Mouse (Mus musculus): ENCODE measurements around the gene Dock9.

The Dock9 gene

GRCm38 (mm10) chr14:121585906-121586765 is 211.5 kb downstream of the Dock9 start:
- DNase-seq (ENCODE audit: low spot score), result no peak

- DNase-seq (ENCODE audit: low spot score), result peak; percentile 19
Observed at GRCm38 (mm10) chr14:121579055-121579454, 218.6 kb downstream of the Dock9 start.

DNA sequence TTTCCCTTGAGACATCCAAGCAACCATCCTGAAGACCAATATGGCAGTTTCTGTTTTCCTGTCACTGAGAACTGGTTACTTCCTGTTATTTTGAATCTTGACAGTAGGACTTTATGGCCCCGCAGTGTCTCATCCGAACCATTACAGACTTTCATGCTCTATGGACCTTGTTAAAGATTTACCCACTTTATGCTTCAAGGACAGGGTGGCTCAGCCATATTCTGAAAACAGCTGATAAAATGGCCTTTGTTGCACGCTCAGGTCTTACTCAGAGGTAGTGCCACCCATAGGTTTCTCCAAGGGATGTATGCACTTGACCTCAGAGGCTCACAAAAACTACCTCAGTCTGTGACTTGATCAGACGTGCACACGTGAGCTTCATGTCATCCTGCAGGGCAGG is 224.2 kb downstream of the Dock9 start:
- DNase-seq (ENCODE audit: low spot score), result no peak

GRCm38 (mm10) chr14:121566794-121567201 is 230.8 kb downstream of the Dock9 start:
- DNase-seq (ENCODE audit: low spot score), result no peak

GRCm38 (mm10) chr14:121565930-121566329 is 231.7 kb downstream of the Dock9 start:
- DNase-seq (ENCODE audit: low spot score), result no peak

- DNase-seq (ENCODE audit: low spot score), result no peak
Observed at GRCm38 (mm10) chr14:121564656-121565055, 233.0 kb downstream of the Dock9 start.

DNA sequence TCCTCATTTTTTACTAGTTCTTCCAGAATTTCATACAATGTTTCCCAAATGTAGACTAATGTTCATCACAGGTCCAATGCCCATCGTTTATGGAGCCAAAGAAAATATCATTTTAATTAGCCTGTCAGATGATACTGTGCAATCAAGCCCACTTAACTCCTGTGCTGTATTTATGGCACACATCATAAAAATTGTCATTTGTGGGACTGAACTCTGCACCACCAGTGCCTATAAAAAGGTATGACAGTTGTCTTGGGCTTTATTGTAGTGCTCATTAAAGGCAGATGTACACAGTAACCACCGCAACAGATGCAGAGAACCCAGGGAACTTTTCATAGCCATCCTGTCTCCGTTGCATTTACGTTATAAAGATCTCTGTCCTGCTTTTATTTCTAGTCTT is 233.7 kb downstream of the Dock9 start:
- no peak for DNase-seq (ENCODE audit: low spot score)

DNA sequence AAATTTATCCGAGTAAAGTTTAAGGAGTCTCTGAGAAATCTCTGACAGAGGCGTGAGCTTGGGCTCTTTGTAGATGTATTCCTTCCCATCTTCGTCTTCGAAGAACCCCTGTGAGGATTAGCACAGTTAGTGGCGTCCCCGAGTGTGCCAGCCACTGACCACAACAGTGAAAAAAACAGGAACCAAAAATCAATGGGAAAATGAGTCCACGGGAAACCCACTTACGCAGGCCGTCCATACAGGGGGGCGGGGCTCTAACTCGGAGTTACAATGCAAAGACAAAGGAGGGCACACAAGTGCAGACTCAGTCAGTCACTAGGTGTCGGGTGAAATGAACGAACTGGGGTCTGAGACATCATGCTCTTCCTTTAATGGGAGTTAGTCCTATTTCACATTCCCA is 238.6 kb downstream of the Dock9 start:
- no peak for DNase-seq (ENCODE audit: low spot score)

- DNase-seq (ENCODE audit: low spot score), result no peak
Observed at GRCm38 (mm10) chr14:121556401-121557315, 241.0 kb downstream of the Dock9 start.

DNA sequence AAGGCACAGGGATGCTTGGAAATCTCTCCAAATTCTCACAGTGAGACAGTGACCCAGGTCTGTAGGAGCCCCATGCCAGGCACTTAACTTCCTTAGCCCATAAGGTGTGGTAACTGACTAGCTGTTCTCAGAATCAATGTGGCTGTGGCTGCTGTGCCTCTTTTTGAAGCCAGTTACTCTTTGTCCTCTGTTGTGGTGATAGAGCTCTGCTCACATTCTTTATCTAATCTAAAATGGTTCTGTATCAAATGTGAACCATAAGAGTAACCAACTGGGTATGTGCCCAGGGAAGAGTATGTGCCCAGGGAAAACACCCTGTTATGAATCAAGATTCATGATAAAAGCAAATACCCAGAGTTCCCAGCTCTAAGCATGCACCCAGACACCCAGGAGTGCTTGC is 243.9 kb downstream of the Dock9 start:
- DNase-seq (ENCODE audit: low spot score), result no peak

- DNase-seq (ENCODE audit: low spot score), result no peak
Observed at GRCm38 (mm10) chr14:121552586-121552985, 245.1 kb downstream of the Dock9 start.

DNA sequence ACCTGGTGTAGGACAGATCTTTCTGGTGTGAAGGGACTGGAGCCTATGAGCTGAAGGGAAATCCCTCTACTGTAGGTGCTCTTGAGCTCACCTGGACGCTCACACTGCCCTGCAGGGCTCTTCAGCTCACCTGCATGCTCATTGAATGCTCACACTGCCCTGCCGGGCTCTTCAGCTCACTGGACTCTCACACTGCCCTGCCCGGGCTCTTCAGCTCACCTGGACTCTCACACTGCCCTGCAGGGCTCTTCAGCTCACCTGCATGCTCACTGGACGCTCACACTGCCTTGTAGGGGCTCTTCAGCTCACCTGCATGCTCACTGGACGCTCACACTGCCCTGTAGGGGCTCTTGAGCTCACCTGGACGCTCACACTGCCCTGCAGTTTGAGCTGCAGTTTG is 247.8 kb downstream of the Dock9 start:
- DNase-seq (ENCODE audit: low spot score), result no peak

DNA sequence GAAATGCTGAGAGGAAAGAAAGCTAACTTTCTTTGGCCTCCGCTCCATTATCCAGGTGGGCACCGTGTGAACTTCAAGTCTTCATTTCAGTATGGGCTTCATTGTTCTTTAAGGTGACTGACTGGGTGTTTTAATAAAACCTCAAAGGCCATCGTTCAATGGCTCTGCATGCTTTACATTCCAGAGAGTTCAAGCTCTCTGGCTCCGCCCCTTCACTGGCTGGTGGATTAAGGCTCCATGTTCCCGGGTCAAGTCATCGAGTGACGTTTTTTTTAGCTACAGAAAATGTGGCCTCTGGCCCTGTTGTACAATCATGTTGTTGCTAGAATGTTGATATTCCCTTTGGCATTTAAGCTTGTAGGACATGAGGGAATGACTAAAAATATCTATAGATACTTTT is 249.9 kb downstream of the Dock9 start:
- DNase-seq (ENCODE audit: low spot score), result no peak

DNA sequence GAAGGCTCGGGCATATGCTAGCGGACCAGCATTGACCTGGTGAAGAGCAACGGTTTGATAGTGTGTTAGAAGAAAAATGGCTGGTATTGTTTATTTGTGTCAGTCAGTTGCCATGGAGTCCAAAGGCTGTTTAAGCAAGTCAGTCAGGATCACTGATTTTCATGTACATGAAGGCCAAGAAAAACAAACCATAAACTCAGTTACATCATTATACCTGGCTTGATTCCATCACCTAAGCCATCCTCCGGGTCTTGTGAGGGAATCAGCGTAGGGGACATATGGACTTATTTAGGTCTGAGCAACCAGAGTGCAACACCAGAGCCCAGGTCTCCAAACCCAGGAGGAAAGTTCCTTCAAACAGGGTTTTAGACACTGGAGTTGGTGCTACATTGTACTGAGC is 251.0 kb downstream of the Dock9 start:
- DNase-seq (ENCODE audit: low spot score), result no peak

DNA sequence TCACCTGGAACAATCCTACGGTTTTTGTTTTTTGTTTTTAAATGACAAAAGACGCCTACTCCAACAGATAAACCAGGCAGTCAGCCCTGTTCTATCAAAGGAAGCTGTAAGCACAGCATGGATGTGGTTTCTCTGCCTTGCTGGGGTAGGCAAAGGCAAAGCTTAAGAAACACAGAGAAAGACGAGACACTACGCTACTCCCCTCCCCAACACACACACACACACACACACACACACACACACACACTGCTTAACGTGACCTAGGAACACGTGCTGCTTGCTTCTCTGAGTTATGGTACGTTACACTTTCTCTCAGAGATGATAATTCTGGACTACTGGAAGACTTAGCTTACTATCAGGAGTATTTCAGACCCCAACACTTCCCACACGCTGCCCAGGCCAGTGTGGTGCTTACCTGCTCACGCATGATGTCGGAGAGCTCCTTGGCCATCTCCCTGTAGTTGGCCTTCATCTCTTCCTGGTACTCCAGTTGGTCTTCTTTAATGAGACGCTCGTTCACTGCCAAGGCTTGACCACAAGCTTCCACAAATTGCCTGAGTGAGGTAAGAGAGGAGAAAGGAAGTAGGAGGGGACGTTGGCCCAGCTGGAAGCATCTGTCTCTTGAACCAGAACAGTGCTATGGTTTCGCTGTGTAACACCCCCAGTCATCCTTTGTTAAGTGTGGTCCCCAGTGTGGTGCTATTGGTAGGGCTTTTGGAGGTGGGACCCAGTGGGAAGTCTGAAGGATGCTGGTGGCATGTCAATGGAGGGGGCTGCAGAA is 251.9 kb downstream of the Dock9 start:
- DNase-seq (ENCODE audit: low spot score), result no peak

GRCm38 (mm10) chr14:121541262-121541661 is 256.4 kb downstream of the Dock9 start:
- no peak for DNase-seq (ENCODE audit: low spot score)

DNA sequence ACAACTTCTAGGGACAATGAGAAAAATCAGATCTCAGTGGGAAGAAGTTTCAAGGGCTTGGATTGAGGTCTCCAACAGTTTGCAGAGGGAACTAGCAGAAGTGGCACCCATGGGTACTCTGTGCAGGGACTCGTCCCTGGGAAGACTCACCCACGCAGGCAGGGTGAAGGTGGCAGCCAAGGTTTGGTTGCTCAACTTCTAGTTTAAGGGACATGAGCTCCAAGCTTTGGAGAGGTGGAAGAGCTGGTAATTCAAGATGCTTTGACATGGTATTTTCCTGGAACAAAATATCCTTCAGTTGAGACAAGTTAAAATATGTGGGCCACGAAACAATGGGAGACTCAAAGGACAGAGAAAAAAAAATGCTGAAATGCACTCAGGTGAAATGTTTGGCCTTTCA is 263.1 kb downstream of the Dock9 start:
- no peak for DNase-seq (ENCODE audit: low spot score)

DNA sequence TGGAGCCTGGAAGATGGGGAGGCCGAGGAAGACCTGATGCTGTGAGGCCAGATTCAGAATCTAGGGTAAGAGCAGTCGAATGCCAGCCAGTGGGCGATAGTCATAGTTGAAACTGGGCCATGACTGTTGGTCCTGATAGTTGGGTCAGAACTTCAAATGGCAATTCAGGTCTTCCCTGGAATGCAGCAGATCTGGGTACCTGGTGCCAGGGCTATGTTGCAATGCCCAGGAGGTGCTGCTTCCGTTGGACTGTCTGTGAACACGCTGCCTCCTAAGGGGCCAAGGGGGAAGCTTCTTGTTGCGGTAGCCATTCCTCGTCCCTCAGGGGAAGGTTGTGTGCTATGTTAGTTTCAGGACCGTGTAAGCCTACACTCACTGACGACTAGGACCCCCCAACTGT is 266.8 kb downstream of the Dock9 start:
- no peak for DNase-seq (ENCODE audit: low spot score)

DNA sequence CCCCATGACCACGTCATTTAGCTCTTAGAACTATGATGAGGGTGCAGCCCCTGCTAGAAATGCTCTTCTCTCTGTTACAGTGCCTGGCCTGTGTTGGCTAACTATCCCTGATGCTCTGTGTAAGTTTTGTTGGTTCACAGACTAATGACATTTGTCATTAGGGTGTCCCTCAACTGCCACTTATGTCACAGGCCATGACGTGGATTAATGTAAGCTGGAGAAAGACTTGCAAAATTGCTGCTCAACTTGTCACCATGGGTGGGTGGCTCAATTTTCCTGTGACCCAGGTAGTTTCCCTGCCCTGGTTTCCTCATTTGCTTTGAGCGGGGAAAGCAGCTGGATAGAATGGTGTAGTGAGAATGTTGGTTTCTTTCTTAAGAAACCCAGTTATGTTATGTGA is 269.8 kb downstream of the Dock9 start:
- DNase-seq (ENCODE audit: low spot score), result no peak

- no peak for DNase-seq (ENCODE audit: low spot score)
Observed at GRCm38 (mm10) chr14:121527201-121527600, 270.4 kb downstream of the Dock9 start.

DNA sequence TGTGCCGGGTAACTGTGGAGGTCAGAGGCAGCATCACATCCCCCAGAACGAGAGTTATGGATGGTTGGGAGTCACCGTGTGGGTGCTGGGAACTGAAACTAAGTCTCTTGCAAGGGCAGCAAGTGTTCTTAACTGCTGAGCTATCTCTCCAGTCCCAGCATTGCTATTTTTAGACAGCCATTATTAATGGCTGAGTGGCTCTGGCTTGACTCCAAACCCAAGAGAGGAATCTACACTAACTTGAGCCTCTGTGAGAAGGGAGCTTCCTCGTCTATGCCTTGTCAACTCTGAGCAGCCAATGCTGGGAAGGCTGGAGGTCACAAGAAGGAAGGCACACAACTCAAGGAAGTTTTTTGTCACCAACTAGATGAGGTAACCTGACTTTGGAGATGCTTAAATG is 275.9 kb downstream of the Dock9 start:
- DNase-seq (ENCODE audit: low spot score), result no peak

DNA sequence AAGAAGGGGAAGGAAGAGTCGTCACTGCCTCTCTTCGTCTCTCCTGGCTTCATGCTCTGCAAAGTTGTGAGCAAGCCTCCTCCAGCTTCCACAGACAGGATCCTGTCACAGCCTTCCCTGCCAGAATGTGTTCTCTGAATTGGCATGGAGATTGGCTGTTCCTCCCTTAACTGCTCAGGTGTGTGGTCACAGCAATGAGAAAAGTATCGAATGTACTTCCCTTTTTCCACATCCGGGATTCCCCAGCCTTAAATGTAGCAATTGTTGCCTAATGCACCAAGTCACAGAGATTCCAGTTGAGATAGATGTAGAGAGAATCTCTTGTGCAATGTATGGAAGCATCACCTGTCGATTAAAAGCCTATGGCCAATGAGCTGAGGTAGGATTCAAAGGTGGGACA is 280.8 kb downstream of the Dock9 start:
- DNase-seq (ENCODE audit: low spot score), result no peak
